Mouse (Mus musculus) C2C12 (cell line): ENCODE measurements around the gene Exoc4. TPM values are rescaled to one million over a fixed set of nuclear protein-coding genes. Genes with fewer than 3 reads are reported as not detected.

Experiments
- H3K27me3 ChIP-seq: one replicate; pipeline ENCODE4 v1.6.1; 2011; ENCODE audit not compliant: control insufficient read depth, insufficient read depth, insufficient read length
- H3K36me3 ChIP-seq: one replicate; pipeline ENCODE4 v1.6.1; 2011; ENCODE audit not compliant: control insufficient read depth, insufficient read depth
- H3K4me3 ChIP-seq: one replicate; pipeline ENCODE4 v1.5.1; 2011; ENCODE audit warnings: mild to moderate bottlenecking, control low read depth; ENCODE audit not compliant: poor library complexity, insufficient read depth, severe bottlenecking
- H3K79me2 ChIP-seq: one replicate; pipeline ENCODE4 v1.6.1; 2011; ENCODE audit not compliant: control insufficient read depth, insufficient read depth
- H3K79me3 ChIP-seq: one replicate; pipeline ENCODE4 v1.6.1; 2011; ENCODE audit warnings: low read depth, control low read depth
- H3ac ChIP-seq: one replicate; pipeline ENCODE3; 2011; ENCODE audit warnings: low read depth; ENCODE audit not compliant: control insufficient read depth, insufficient read length
- CEBPB ChIP-seq: IDR thresholded peaks from one replicate; pipeline ENCODE4 v1.6.1; 2011; ENCODE audit warnings: low read depth, mild to moderate bottlenecking, control low read depth, moderate library complexity
- CTCF ChIP-seq: IDR thresholded peaks from one replicate; pipeline ENCODE4 v1.5.1; 2011; ENCODE audit not compliant: control insufficient read depth, insufficient read depth, insufficient read length
- FOSL1 ChIP-seq: IDR thresholded peaks from one replicate; pipeline ENCODE4 v1.8.0; 2011; ENCODE audit warnings: mild to moderate bottlenecking, low read length; ENCODE audit not compliant: poor library complexity, insufficient read depth, severe bottlenecking
- MAX ChIP-seq: IDR thresholded peaks from one replicate; pipeline ENCODE4 v1.6.1; 2011; ENCODE audit warnings: mild to moderate bottlenecking, control low read depth
- MYOD1 ChIP-seq: IDR thresholded peaks from one replicate; pipeline ENCODE4 v1.6.1; 2011; ENCODE audit warnings: low read depth; ENCODE audit not compliant: control insufficient read depth, insufficient read length
- MYOG ChIP-seq: IDR thresholded peaks from one replicate; pipeline ENCODE4 v1.6.1; 2011; ENCODE audit not compliant: control insufficient read depth, insufficient read length; ENCODE audit errors: extremely low read depth
- USF1 ChIP-seq: IDR thresholded peaks from one replicate; pipeline ENCODE4 v1.6.1; 2011; ENCODE audit warnings: low read depth, mild to moderate bottlenecking, control low read depth, moderate library complexity
- long read RNA-seq, 2 experiments: library from polyadenylated mRNA; unstranded; transcript quantifications; one replicate each; pipeline ENCODE4 v2.0.0; 2019 to 2020
- polyA plus RNA-seq: library from polyadenylated mRNA; unstranded; fragments of >200 nt; fragmentation: generic; extraction: Trizol; gene quantifications from one replicate; pipeline ENCODE4 v1.2.1, GENCODE M21; 2012; ENCODE audit warnings: missing spikeins

The Exoc4 gene
- polyA plus RNA-seq = 20.6 TPM
- long read RNA-seq, experiment 1, full-length matches to known transcripts = 14 of 25 reads
- long read RNA-seq, experiment 1, partial matches to known transcripts = 5 of 25 reads
- long read RNA-seq, experiment 1, other reads (novel, unspliced or antisense) = 6 of 25 reads
- long read RNA-seq, experiment 2, full-length matches to known transcripts = 168 of 190 reads
- long read RNA-seq, experiment 2, partial matches to known transcripts = 10 of 190 reads
- long read RNA-seq, experiment 2, other reads (novel, unspliced or antisense) = 12 of 190 reads

- Histone ChIP-seq H3K36me3 (peaks cover 5% of the 10 kb centered on the region), H3K27me3 (no peaks in the 10 kb centered on the region), H3K79me2 (peaks cover 50% of the 10 kb centered on the region), H3ac (peak within 1 kb of the TSS; percentile 91), H3K4me3 (peak within 1 kb of the TSS; percentile 71), H3K79me3 (peaks cover 37% of the 10 kb centered on the region)
- TF ChIP-seq USF1 (peak; percentile 28), MAX (no peak)
Observed at GRCm38 (mm10) chr6:33248894-33249758, at the start of gene Exoc4. Exoc4 (plus strand) TSS chr6:33249085.

DNA sequence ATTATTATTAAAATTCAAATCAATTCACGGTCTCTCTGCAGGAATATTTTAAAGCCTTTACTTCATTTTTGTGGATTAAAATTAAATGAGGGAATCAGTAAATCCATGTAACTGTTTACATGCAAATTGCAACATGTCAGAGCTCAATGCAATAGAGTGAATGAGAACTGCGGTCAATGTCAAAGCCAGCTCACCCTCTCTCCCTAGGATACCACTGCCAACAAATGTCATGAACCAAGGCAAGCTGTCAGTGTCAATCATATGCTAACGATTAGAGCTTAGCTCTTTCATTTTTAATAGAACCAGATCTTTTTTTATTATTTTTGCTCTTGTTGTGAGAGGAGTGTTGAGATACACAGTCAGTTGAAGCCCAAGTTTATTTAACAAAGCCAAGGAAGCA, 30.1 kb upstream of the Exoc4 start:
- Histone ChIP-seq H3K79me2 (no peaks in the 10 kb centered on the region), H3K27me3 (peaks cover 6% of the 10 kb centered on the region), H3K79me3 (no peaks in the 10 kb centered on the region), H3ac (no peak overlapping the region), H3K36me3 (no peaks in the 10 kb centered on the region), H3K4me3 (no peak overlapping the region)
- TF ChIP-seq MAX (no peak), CTCF (no peak), FOSL1 (no peak), CEBPB (no peak), MYOG (no peak), USF1 (no peak), MYOD1 (no peak)

- Histone ChIP-seq H3K79me3 (no peaks in the 10 kb centered on the region), H3ac (no peak overlapping the region), H3K36me3 (no peaks in the 10 kb centered on the region), H3K4me3 (no peak overlapping the region), H3K79me2 (no peaks in the 10 kb centered on the region), H3K27me3 (peaks cover 5% of the 10 kb centered on the region)
- TF ChIP-seq MYOG (no peak), CEBPB (no peak), CTCF (no peak)
Observed at GRCm38 (mm10) chr6:33226700-33227099, 22.2 kb upstream of the Exoc4 start.

- no peaks in the 10 kb centered on the region for H3K79me2 ChIP-seq
- no peak overlapping the region for H3K4me3 ChIP-seq
- H3K36me3 ChIP-seq = no peaks in the 10 kb centered on the region
- no peak for TF ChIP-seq CTCF
- TF ChIP-seq USF1 = no peak
- H3K79me3 ChIP-seq = no peaks in the 10 kb centered on the region
- H3K27me3 ChIP-seq = peaks cover 5% of the 10 kb centered on the region
- no peak overlapping the region for H3ac ChIP-seq
Observed at GRCm38 (mm10) chr6:33227371-33227770, 21.5 kb upstream of the Exoc4 start.

- H3K27me3 ChIP-seq = peaks cover 3% of the 10 kb centered on the region
- TF ChIP-seq MAX = no peak
- no peak for TF ChIP-seq USF1
- TF ChIP-seq MYOD1 = no peak
- no peak for TF ChIP-seq FOSL1
- TF ChIP-seq CTCF = no peak
- no peak for TF ChIP-seq MYOG
- no peak for TF ChIP-seq CEBPB
- H3ac ChIP-seq = no peak overlapping the region
- no peak overlapping the region for H3K4me3 ChIP-seq
- no peaks in the 10 kb centered on the region for H3K36me3 ChIP-seq
- no peaks in the 10 kb centered on the region for H3K79me3 ChIP-seq
- no peaks in the 10 kb centered on the region for H3K79me2 ChIP-seq
Observed at GRCm38 (mm10) chr6:33241250-33241649, 7.6 kb upstream of the Exoc4 start.

GRCm38 (mm10) chr6:33244546-33244945, 4.3 kb upstream of the Exoc4 start:
- no peaks in the 10 kb centered on the region for H3K27me3 ChIP-seq
- no peak overlapping the region for H3ac ChIP-seq
- TF ChIP-seq FOSL1 (no peak), MAX (no peak), USF1 (no peak), MYOG (no peak), CEBPB (no peak), CTCF (no peak), MYOD1 (no peak)
- H3K36me3 ChIP-seq = no peaks in the 10 kb centered on the region
- peaks cover 3% of the 10 kb centered on the region for H3K79me3 ChIP-seq
- H3K79me2 ChIP-seq = peaks cover 5% of the 10 kb centered on the region
- no peak overlapping the region for H3K4me3 ChIP-seq
